Mouse (Mus musculus) stomach, embryonic 15.5 days (tissue): ENCODE measurements at regions not wholly inside any gene's neighbourhood (a gene's known extent, or its start where the extent isn't known, plus 50 kb on each side); places are given as distances from the start of the nearest gene placed in this dataset.

Source experiments
- ATAC-seq: fragments of 200-750 bp; cut with Nextera tagmentation; 2 replicates; pipeline ENCODE4 v1.8.0; 2017; ENCODE audit warnings: low read depth, moderate number of reproducible peaks, moderate TSS enrichment; ENCODE audit not compliant: insufficient read depth, low FRiP score
- H3K27ac ChIP-seq: fragments of 300-500 bp; sonication (generic); 2 replicates; pipeline ENCODE4 v1.5.1; 2015; ENCODE audit warnings: mild to moderate bottlenecking, inconsistent platforms
- H3K27me3 ChIP-seq: fragments of 300-500 bp; sonication (generic); replicated peaks from 2 replicates; pipeline ENCODE4 v1.6.1; 2015; ENCODE audit warnings: inconsistent platforms
- H3K36me3 ChIP-seq: fragments of 300-500 bp; sonication (generic); 2 replicates; pipeline ENCODE4 v1.6.1; 2015; ENCODE audit warnings: inconsistent platforms
- H3K4me1 ChIP-seq: fragments of 300-500 bp; sonication (generic); 2 replicates; pipeline ENCODE4 v1.6.1; 2015; ENCODE audit warnings: inconsistent platforms
- H3K4me2 ChIP-seq: fragments of 300-500 bp; sonication (generic); 2 replicates; pipeline ENCODE4 v1.6.1; 2015; ENCODE audit warnings: mild to moderate bottlenecking, inconsistent platforms
- H3K4me3 ChIP-seq: fragments of 300-500 bp; sonication (generic); replicated peaks from 2 replicates; pipeline ENCODE4 v1.5.1; 2015; ENCODE audit warnings: inconsistent platforms
- H3K9ac ChIP-seq: fragments of 300-500 bp; sonication (generic); 2 replicates; pipeline ENCODE4 v1.6.1; 2015; ENCODE audit warnings: inconsistent platforms
- H3K9me3 ChIP-seq: fragments of 300-500 bp; sonication (generic); 2 replicates; pipeline ENCODE4 v1.6.1; 2016; ENCODE audit warnings: inconsistent platforms
- WGBS: fragments of 180-500 bp; shearing (Covaris S2); methylation state at CpG from one replicate; pipeline ENCODE4 v1.1.7; 2015; 5-methylcytosine and 5-hydroxymethylcytosine counted together

DNA sequence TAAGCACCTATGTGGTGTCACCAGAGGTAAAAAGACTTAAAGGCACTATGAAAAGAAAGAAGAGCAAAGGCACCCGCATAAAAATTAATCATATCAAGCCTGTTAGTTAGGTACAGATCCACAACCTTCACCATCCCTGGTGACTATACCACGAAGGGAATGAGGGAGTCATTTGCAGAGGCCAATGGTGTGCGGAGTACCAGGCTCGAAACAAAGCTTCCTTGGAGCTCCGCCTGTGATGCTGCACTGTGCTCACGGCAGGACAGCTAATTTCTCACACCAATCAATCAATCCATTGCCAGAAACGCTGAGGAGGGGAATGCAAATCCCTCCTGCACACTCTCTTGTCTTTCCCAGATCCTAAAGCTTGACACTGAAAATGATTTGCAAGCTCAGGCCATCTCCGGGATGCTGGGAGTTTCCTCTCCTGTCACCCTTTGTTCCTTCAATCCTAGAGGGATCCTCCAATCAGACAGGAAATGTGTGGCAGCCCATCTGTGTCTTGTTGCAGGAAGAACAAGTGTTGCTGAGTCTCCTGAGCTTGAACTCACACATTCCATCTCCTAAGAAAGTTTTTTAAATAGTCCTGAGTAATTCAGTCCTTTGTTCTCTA lies 653.6 kb downstream of the Diaph3 start:
- no peak overlapping the region for H3K4me2 ChIP-seq
- no peaks in the 10 kb centered on the region for H3K27me3 ChIP-seq
- no peak for ATAC-seq
- no peaks in the 10 kb centered on the region for H3K4me1 ChIP-seq
- H3K9me3 ChIP-seq = no peaks in the 10 kb centered on the region
- 51% methylated on average over 8 of the region's 8 CpGs for WGBS
- H3K4me3 ChIP-seq = no peak overlapping the region
- H3K36me3 ChIP-seq = no peaks in the 10 kb centered on the region
- no peak overlapping the region for H3K27ac ChIP-seq
- H3K9ac ChIP-seq = no peak overlapping the region

DNA sequence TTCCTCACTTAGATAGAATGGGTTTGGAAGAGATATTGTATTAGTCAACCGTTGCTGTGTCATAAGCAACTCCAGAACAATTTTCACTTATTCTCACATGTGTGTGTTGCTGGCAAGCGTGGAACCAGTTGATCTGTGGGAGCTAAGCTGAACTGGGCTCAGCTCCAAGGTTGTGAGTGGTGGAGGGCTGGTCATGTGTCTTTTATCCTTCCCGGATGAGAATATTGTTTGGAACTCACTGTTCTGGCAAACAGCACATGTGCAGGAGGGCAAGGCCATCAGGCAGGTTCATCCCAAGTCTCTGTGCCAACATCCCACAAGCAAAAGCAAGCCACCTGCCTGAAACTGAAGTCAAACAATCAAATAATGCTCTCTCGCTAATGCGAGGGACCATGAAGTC lies 656.8 kb downstream of the Diaph3 start:
- Histone ChIP-seq H3K4me3 (no peak overlapping the region), H3K36me3 (no peaks in the 10 kb centered on the region), H3K27me3 (no peaks in the 10 kb centered on the region), H3K27ac (no peak overlapping the region), H3K4me1 (no peaks in the 10 kb centered on the region), H3K4me2 (no peak overlapping the region), H3K9me3 (no peaks in the 10 kb centered on the region), H3K9ac (no peak overlapping the region)
- ATAC-seq = no peak
- WGBS = 73% methylated on average over 5 of the region's 5 CpGs

DNA sequence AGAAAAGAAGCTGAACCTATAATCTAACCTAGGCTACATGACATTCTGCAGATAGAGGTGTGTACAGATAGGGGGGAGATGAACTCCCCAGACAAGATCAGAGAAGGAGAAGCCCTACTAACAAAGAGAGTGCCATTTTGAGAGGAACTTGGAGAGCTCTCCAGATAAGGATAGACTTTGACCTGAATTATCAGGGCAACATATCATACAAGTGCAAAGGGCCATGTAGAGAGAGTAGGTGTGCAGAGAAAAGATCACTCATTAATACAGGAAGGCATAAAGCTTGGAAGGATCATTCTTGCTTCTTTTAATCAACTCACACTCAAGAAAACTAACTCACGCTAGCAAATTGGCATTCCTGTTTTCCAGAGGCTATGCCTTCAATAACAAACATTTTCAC lies 667.4 kb downstream of the Diaph3 start:
- Histone ChIP-seq H3K4me1 (no peaks in the 10 kb centered on the region), H3K4me3 (no peak overlapping the region), H3K9me3 (no peaks in the 10 kb centered on the region), H3K36me3 (no peaks in the 10 kb centered on the region), H3K4me2 (no peak overlapping the region), H3K9ac (no peak overlapping the region), H3K27ac (no peak overlapping the region), H3K27me3 (no peaks in the 10 kb centered on the region)
- 94% methylated on average over 1 of the region's 1 CpGs for WGBS
- ATAC-seq = no peak

DNA sequence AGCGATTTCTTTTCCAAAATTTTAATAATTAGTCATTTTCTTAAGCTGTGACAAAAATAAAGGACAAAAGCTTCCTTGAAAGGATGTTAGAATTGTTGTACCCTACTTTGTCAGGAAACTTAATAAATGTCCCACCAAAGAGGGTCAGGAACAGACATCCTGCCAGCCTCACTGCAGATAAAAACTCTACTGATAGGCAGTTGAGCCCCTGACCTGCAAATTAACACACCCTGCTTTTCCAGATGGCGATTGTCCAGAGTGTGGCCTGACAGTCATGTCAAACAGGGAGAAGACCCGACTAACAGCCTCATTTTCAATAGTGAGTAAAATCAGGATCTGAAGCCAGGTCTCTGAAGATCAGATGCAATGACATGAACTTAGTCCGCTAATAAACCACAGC lies 670.6 kb downstream of the Diaph3 start:
- H3K27me3 ChIP-seq = no peaks in the 10 kb centered on the region
- no peaks in the 10 kb centered on the region for H3K9me3 ChIP-seq
- H3K27ac ChIP-seq = no peak overlapping the region
- H3K4me3 ChIP-seq = no peak overlapping the region
- WGBS = 39% methylated on average over 4 of the region's 4 CpGs
- H3K9ac ChIP-seq = no peak overlapping the region
- no peaks in the 10 kb centered on the region for H3K36me3 ChIP-seq
- H3K4me1 ChIP-seq = no peaks in the 10 kb centered on the region
- H3K4me2 ChIP-seq = no peak overlapping the region
- no peak for ATAC-seq

DNA sequence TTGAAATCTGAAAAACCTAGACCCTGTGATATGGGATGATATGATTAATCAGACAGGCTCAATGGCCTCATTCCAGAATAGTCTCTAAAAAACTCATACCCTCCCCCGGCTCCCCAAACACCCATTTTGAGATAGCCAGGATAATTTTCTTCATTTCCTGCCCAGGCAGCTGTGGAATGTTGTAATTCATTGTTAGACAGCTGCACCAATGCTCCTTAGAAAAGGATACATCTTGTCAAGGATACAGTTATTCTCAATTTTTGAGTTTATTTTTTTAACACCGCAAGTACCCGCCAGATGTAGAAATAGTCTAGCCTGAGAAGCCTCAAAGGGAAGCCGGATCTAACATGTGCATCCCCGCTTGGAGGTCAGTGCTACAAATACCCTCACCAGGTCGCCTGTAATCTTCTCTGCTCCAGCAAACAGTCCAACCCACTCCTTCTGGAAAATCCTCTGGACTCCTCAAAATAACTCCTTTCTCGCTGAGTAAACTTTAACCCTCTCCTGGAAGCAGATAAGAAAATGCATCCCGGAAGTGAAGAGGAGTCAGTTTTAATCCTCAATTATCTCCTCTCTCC lies 673.1 kb downstream of the Diaph3 start:
- no peak overlapping the region for H3K9ac ChIP-seq
- no peaks in the 10 kb centered on the region for H3K27me3 ChIP-seq
- no peak for ATAC-seq
- no peak overlapping the region for H3K4me2 ChIP-seq
- H3K4me3 ChIP-seq = no peak overlapping the region
- 30% methylated on average over 8 of the region's 8 CpGs for WGBS
- H3K36me3 ChIP-seq = no peaks in the 10 kb centered on the region
- no peak overlapping the region for H3K27ac ChIP-seq
- no peaks in the 10 kb centered on the region for H3K9me3 ChIP-seq
- H3K4me1 ChIP-seq = no peaks in the 10 kb centered on the region

DNA sequence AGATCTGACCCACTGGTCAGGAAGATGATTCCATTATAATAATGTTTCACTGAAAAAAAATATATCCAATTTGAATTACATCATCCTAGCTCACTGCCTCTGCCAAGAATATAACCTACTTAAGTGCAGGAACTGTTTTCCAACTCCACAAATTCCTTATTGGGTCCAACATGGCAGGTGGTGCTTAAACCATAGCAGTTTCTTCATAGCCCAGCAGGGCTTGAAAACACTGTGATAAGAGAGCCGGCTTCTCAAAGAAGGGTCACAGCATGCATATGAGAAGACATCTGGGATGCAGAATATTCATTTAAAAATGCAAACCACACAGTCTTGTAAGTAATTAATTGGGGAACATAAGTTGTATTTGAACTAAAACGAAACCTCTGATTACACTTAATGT lies 677.6 kb downstream of the Diaph3 start:
- ATAC-seq = no peak
- H3K9me3 ChIP-seq = no peaks in the 10 kb centered on the region
- no peaks in the 10 kb centered on the region for H3K27me3 ChIP-seq
- no peak overlapping the region for H3K27ac ChIP-seq
- 63% methylated on average over 2 of the region's 2 CpGs for WGBS
- H3K36me3 ChIP-seq = no peaks in the 10 kb centered on the region
- no peak overlapping the region for H3K4me3 ChIP-seq
- H3K4me1 ChIP-seq = no peaks in the 10 kb centered on the region
- no peak overlapping the region for H3K4me2 ChIP-seq
- H3K9ac ChIP-seq = no peak overlapping the region

DNA sequence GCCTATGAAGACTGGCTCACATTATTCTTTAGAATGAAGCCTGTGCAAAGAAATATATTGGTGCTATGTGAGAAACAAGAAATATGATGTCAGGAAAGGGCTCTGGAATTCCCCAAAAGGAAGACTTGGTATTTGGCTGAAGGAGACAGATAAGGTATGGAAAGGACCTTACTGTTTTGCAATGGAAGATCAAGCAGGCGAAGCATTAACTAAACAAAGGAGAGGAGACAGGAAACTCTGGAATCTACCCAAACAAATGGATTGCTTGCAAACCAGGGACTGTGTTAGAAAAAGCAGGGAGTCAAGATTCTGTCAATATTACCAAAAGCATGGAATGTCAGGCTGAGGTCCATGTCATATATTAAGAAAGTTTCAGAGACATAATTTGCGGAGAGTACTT lies 687.9 kb downstream of the Diaph3 start:
- Histone ChIP-seq H3K27ac (no peak overlapping the region), H3K9ac (no peak overlapping the region), H3K36me3 (no peaks in the 10 kb centered on the region), H3K27me3 (no peaks in the 10 kb centered on the region), H3K4me3 (no peak overlapping the region), H3K9me3 (no peaks in the 10 kb centered on the region), H3K4me1 (no peaks in the 10 kb centered on the region), H3K4me2 (no peak overlapping the region)
- WGBS = 36% methylated on average over 2 of the region's 2 CpGs
- ATAC-seq = no peak

DNA sequence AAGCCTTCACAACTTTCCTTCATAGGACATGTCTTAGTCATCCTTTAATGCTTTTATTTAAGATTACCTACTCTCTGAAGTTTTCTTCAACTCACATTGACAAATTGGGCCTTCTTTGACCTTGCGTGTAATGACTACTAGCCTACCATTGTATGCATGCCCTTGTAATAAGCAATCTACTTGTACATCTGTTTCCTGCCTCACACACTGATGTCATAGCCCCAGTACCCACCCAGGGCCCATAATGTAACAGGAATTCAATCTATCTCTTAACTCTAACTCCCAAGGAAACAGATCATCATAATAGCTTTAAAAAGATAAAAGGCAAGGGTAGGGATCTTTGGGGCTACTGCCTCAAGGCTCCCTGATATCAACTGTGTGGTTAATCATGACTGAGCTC lies 690.4 kb downstream of the Diaph3 start:
- WGBS = 80% methylated on average over 1 of the region's 1 CpGs

DNA sequence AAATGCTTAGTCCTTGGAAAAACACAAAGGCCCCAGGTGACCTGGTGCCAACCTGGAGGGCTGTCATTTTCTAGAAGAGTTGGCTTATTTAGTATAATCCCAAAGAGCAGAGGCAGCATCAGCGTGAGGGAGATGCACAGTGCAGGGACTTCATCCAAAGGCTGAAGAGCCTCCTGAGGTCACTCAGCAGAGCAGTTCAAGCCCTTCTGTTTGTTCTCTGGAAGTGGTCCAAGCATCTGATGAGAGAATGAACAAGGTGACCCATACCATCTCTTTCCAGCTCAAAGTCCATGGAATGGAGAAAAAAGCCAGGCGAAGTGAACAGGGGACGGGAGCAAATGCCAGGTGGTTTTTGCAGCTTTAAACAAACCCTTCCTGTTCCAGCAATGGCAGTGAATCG lies 695.9 kb downstream of the Diaph3 start:
- no peak overlapping the region for H3K4me2 ChIP-seq
- H3K9me3 ChIP-seq = no peaks in the 10 kb centered on the region
- no peak overlapping the region for H3K27ac ChIP-seq
- ATAC-seq = no peak
- H3K4me3 ChIP-seq = no peak overlapping the region
- no peak overlapping the region for H3K9ac ChIP-seq
- H3K36me3 ChIP-seq = no peaks in the 10 kb centered on the region
- WGBS = 61% methylated on average over 4 of the region's 4 CpGs
- no peaks in the 10 kb centered on the region for H3K27me3 ChIP-seq
- H3K4me1 ChIP-seq = no peaks in the 10 kb centered on the region

More for the DNA sequence above, 690.4 kb downstream of the Diaph3 start:
- Histone ChIP-seq H3K9me3 (no peaks in the 10 kb centered on the region), H3K4me1 (no peaks in the 10 kb centered on the region), H3K4me2 (no peak overlapping the region), H3K36me3 (no peaks in the 10 kb centered on the region), H3K27me3 (no peaks in the 10 kb centered on the region), H3K9ac (no peak overlapping the region), H3K4me3 (no peak overlapping the region), H3K27ac (no peak overlapping the region)
- ATAC-seq = no peak

DNA sequence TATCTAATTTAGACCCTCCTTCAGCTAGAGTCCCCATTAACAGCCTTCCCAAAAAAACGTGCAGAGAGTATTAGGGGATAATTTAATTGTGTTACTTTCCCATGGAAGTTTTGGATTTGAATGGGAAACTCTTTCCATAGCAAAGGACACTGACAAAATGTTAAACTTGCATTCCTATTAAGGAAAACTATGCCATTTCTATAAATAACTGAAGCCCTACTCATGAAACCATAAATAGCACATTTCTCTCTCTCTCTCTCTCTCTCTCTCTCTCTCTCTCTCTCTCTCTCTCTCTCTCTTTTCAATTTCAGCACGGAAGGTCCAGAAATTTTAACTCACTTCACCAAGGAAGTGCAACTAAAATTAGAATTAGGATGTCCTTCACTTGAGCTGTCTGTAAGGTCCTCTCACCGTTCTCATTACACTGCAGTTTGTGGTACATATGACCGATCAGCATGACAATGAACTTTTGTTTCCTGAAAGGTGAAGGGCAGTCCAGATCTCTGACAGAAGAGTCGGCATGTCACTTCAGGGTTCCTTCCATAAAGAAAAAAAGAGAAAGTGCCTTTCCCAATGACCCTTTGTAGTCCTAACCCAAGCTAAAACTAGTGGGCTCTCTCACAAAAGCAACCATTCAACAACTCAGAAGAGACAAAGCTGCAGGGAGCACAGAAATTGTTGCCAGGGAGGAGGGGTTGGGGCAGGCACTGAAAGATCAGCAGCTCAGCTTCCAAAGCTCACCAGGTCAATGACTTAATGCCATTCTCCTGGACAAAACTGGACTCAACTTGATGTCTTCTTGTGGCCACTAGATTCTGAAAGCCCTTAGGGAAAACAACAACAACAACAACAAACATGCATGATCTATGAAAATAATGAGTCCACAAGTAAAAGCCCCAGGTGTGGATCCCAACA lies 696.9 kb downstream of the Diaph3 start:
- no peak overlapping the region for H3K4me2 ChIP-seq
- ATAC-seq = no peak
- H3K9ac ChIP-seq = no peak overlapping the region
- H3K4me3 ChIP-seq = no peak overlapping the region
- WGBS = 56% methylated on average over 5 of the region's 5 CpGs
- H3K4me1 ChIP-seq = no peaks in the 10 kb centered on the region
- no peak overlapping the region for H3K27ac ChIP-seq
- no peaks in the 10 kb centered on the region for H3K27me3 ChIP-seq
- H3K36me3 ChIP-seq = no peaks in the 10 kb centered on the region
- H3K9me3 ChIP-seq = no peaks in the 10 kb centered on the region

DNA sequence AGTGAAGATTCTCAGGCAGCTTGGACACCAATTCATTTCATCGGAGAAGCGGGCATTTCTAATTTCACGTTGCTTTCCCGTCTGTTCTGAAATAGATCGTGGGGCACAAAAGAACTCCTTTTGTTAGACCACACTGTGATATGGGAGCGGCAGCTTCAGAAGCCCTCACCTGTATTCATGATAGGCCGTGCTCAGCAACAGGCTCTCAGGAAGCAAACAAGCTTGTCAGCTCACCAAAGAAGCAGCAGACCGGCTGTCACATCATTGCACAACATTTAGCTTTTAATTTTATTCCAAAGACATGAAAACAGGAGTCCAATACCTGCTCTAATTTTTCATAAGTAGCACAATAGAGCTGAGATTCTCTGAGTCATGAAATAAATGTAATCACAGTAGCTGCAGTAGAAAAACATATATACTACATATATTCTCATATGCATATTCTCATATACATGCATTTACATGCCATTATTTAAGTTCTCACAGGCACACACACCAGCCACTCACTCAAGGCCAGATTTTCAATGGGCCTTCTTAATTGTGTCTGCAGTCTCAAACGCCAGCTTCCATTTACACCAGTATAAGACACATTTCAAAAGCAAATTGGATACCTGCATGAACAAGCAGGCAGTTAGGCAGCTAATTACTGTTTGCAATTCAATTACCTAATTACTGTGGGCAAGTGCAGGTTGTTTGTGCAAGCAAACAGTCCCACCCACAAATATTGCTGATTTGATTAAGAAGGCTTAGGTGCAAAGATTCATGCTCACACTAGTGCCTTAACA lies 698.9 kb downstream of the Diaph3 start:
- no peaks in the 10 kb centered on the region for H3K27me3 ChIP-seq
- no peaks in the 10 kb centered on the region for H3K4me1 ChIP-seq
- WGBS = 82% methylated on average over 9 of the region's 9 CpGs
- no peaks in the 10 kb centered on the region for H3K36me3 ChIP-seq
- no peaks in the 10 kb centered on the region for H3K9me3 ChIP-seq
- no peak overlapping the region for H3K27ac ChIP-seq
- no peak overlapping the region for H3K4me2 ChIP-seq
- H3K9ac ChIP-seq = no peak overlapping the region
- no peak overlapping the region for H3K4me3 ChIP-seq
- ATAC-seq = no peak

DNA sequence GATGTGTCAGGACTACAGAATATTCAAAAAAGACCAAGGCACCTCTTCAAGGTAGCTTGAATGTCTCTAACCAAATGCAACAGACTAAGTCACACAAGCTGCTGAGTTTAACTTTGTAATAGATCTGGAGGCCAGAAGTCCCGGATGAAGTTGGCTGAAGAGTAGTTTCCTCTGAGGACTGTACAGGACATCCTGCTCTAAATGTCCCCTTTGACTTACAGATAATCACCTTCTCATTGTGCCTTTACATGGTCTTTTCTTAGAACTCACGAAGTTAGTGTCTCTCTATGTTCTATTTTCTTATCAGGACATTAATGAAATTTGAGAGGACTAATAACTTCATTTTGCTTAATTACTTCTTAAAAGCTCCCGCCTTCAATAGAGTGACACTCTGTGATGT lies 703.7 kb downstream of the Diaph3 start:
- WGBS = 78% methylated on average over 3 of the region's 3 CpGs
- Histone ChIP-seq H3K4me2 (no peak overlapping the region), H3K27me3 (no peaks in the 10 kb centered on the region), H3K4me3 (no peak overlapping the region), H3K9ac (no peak overlapping the region), H3K4me1 (no peaks in the 10 kb centered on the region), H3K9me3 (no peaks in the 10 kb centered on the region), H3K27ac (no peak overlapping the region), H3K36me3 (no peaks in the 10 kb centered on the region)
- no peak for ATAC-seq
